Mouse (Mus musculus) midbrain, embryonic 11.5 days (tissue): ENCODE measurements around the gene Nrd1. TPM values are rescaled to one million over a fixed set of nuclear protein-coding genes. Genes with fewer than 3 reads are reported as not detected.

Experiments
- ATAC-seq: fragments of 200-750 bp; cut with Nextera tagmentation; 2 replicates; pipeline ENCODE4 v1.8.0; 2017; ENCODE audit warnings: moderate TSS enrichment, moderate library complexity; ENCODE audit not compliant: low FRiP score
- DNase-seq: peaks from one replicate; pipeline ENCODE4 v3.0.0; 2015; ENCODE audit warnings: low spot score; ENCODE audit errors: missing footprints
- H3K27ac ChIP-seq: fragments of 300-500 bp; sonication (generic); 2 replicates; pipeline ENCODE4 v1.5.1; 2014; ENCODE audit warnings: low read depth, low read length
- H3K27me3 ChIP-seq: fragments of 300-500 bp; sonication (generic); 2 replicates; pipeline ENCODE4 v1.6.1; 2014; ENCODE audit warnings: mild to moderate bottlenecking, low read length, moderate library complexity, mixed read lengths; ENCODE audit not compliant: control insufficient read depth, insufficient read depth
- H3K36me3 ChIP-seq: fragments of 300-500 bp; sonication (generic); 2 replicates; pipeline ENCODE4 v1.6.1; 2014; ENCODE audit warnings: mild to moderate bottlenecking, low read length, moderate library complexity, mixed read lengths; ENCODE audit not compliant: control insufficient read depth, insufficient read depth
- H3K4me1 ChIP-seq: fragments of 300-500 bp; sonication (generic); 2 replicates; pipeline ENCODE4 v1.6.1; 2014; ENCODE audit warnings: low read length; ENCODE audit not compliant: control insufficient read depth, insufficient read depth
- H3K4me2 ChIP-seq: fragments of 300-500 bp; sonication (generic); 2 replicates; pipeline ENCODE4 v1.6.1; 2014; ENCODE audit warnings: mild to moderate bottlenecking, moderate library complexity
- H3K4me3 ChIP-seq: fragments of 300-500 bp; sonication (generic); 2 replicates; pipeline ENCODE4 v1.5.1; 2014; ENCODE audit warnings: low read depth, low read length
- H3K9ac ChIP-seq: fragments of 300-500 bp; sonication (generic); 2 replicates; pipeline ENCODE4 v1.6.1; 2014; ENCODE audit warnings: low read length
- H3K9me3 ChIP-seq: fragments of 300-500 bp; sonication (generic); 2 replicates; pipeline ENCODE4 v1.6.1; 2016; ENCODE audit warnings: low read length; ENCODE audit not compliant: control insufficient read depth
- WGBS: fragments of 180-500 bp; shearing (Covaris S2); extraction: QIAGEN DNeasy Blood & Tissue Kit; methylation state at CpG from one replicate; pipeline ENCODE4 v1.1.7; 2014; 5-methylcytosine and 5-hydroxymethylcytosine counted together
- polyA plus RNA-seq: library from polyadenylated mRNA; unstranded; fragments of >200 nt; fragmentation: Nextera tagmentation; extraction: Ambion mirVana; gene quantifications from 2 replicates; pipeline ENCODE4 v1.2.1, GENCODE M21; 2014

Nrd1 gene
- polyA plus RNA-seq, 1 experiment from 2014 or later = 65.6 TPM

DNA sequence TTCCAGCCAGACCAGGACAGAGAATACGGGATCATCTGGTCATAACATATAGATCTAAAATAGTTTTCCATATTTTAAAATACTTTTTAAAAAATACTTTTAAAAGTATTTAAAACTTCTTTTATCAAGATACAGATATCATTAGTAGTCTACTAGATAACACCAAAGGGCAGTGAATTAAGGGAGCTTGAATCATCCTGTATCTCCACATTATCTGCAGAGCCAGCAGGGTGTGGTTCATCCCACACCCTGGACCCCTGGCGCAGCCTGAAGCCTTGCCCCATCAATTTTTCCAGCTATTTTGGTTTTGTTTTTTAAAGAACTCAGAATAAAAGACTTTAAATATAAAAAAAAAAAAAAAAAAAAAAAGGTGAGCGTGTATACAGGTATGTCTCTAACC lies 98.4 kb downstream of the Nrd1 start:
- 89% methylated on average over 3 of the region's 3 CpGs for WGBS
- H3K4me3 ChIP-seq = no peak overlapping the region
- H3K36me3 ChIP-seq = no peaks in the 10 kb centered on the region
- no peaks in the 10 kb centered on the region for H3K27me3 ChIP-seq
- no peaks in the 10 kb centered on the region for H3K9me3 ChIP-seq
- no peak for DNase-seq
- no peak for ATAC-seq
- H3K9ac ChIP-seq = no peak overlapping the region
- H3K27ac ChIP-seq = no peak overlapping the region
- no peaks in the 10 kb centered on the region for H3K4me1 ChIP-seq
- no peak overlapping the region for H3K4me2 ChIP-seq

- Histone ChIP-seq H3K36me3 (no peaks in the 10 kb centered on the region), H3K4me3 (no peak overlapping the region), H3K27ac (no peak overlapping the region), H3K9me3 (no peaks in the 10 kb centered on the region), H3K4me2 (no peak overlapping the region), H3K4me1 (no peaks in the 10 kb centered on the region), H3K9ac (no peak overlapping the region), H3K27me3 (no peaks in the 10 kb centered on the region)
- DNase-seq (no peak), ATAC-seq (no peak)
- WGBS = 93% methylated on average over 5 of the region's 5 CpGs
Observed at GRCm38 (mm10) chr4:109102574-109102973, 102.1 kb downstream of the Nrd1 start.

DNA sequence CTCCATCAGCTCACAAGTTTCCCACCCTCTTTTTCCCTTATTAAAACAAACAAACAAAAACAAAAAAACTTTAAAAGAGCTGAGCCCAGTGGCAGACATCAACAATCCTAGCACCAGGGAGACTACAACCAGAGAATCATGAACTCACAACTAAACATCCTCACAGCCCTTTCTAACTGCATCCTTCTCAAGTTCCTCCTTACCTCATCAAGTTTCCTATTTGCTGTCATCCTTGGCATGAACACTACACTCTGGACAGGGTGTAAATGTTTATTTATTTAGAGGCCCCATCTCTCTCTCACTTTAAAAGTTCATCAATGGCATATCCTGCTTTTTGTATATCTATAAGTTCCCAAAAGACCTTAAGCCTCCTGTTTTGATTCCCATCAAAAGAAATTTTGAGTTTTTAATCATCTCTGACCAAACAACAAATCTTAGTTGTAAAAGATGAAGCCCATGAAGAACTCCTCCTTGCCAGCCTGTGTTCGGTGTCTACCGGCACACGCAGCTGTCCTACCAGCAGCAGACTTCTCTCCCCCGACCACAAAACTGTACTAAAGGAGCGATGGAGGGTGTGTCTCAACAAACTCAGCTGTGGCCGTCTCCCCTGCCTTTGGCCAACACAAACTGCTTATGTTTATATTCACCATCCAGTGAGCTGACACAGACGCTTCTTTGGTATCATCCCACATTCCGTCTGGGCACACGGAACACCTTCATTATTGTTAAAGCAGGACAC lies 102.9 kb downstream of the Nrd1 start:
- no peaks in the 10 kb centered on the region for H3K4me1 ChIP-seq
- no peak overlapping the region for H3K4me2 ChIP-seq
- H3K27me3 ChIP-seq = no peaks in the 10 kb centered on the region
- no peak overlapping the region for H3K9ac ChIP-seq
- no peak overlapping the region for H3K27ac ChIP-seq
- 81% methylated on average over 9 of the region's 9 CpGs for WGBS
- no peaks in the 10 kb centered on the region for H3K36me3 ChIP-seq
- no peak for DNase-seq
- H3K4me3 ChIP-seq = no peak overlapping the region
- H3K9me3 ChIP-seq = no peaks in the 10 kb centered on the region
- ATAC-seq = no peak

GRCm38 (mm10) chr4:109105254-109105653 lies 104.8 kb downstream of the Nrd1 start:
- H3K36me3 ChIP-seq = no peaks in the 10 kb centered on the region
- no peak overlapping the region for H3K4me2 ChIP-seq
- H3K4me1 ChIP-seq = no peaks in the 10 kb centered on the region
- H3K9ac ChIP-seq = no peak overlapping the region
- H3K27me3 ChIP-seq = no peaks in the 10 kb centered on the region
- ATAC-seq (no peak), DNase-seq (no peak)
- no peak overlapping the region for H3K4me3 ChIP-seq
- no peaks in the 10 kb centered on the region for H3K9me3 ChIP-seq
- H3K27ac ChIP-seq = no peak overlapping the region

DNA sequence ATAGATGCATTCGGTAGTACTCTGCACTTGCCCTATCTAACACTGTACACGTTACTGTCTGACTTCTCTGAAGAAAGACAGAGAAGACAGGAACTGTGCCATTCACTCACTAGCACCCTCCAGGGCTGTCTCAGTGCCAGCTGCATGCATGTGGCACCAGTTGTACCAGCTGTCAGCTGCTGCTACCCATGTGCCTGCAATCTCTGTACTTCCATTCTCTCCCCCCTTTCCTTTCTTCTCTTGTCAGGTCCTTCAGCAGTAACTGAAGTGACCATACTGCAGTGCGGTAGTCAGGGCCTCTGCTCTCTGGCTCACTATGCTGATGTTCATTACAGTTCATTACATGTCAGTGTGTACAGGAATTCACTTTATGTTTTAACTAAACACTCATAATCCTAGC lies 105.6 kb downstream of the Nrd1 start:
- Histone ChIP-seq H3K4me1 (no peaks in the 10 kb centered on the region), H3K9ac (no peak overlapping the region), H3K4me3 (no peak overlapping the region), H3K36me3 (no peaks in the 10 kb centered on the region), H3K27me3 (no peaks in the 10 kb centered on the region), H3K9me3 (no peaks in the 10 kb centered on the region), H3K27ac (no peak overlapping the region), H3K4me2 (no peak overlapping the region)
- 89% methylated on average over 3 of the region's 3 CpGs for WGBS
- DNase-seq = no peak
- ATAC-seq = no peak

GRCm38 (mm10) chr4:109106594-109106993 lies 106.1 kb downstream of the Nrd1 start:
- no peaks in the 10 kb centered on the region for H3K27me3 ChIP-seq
- no peak overlapping the region for H3K9ac ChIP-seq
- ATAC-seq = no peak
- no peak overlapping the region for H3K4me2 ChIP-seq
- no peaks in the 10 kb centered on the region for H3K9me3 ChIP-seq
- no peak for DNase-seq
- H3K4me1 ChIP-seq = no peaks in the 10 kb centered on the region
- H3K4me3 ChIP-seq = no peak overlapping the region
- H3K36me3 ChIP-seq = no peaks in the 10 kb centered on the region
- no peak overlapping the region for H3K27ac ChIP-seq

GRCm38 (mm10) chr4:109109012-109109411 lies 108.6 kb downstream of the Nrd1 start:
- ATAC-seq = no peak

DNA sequence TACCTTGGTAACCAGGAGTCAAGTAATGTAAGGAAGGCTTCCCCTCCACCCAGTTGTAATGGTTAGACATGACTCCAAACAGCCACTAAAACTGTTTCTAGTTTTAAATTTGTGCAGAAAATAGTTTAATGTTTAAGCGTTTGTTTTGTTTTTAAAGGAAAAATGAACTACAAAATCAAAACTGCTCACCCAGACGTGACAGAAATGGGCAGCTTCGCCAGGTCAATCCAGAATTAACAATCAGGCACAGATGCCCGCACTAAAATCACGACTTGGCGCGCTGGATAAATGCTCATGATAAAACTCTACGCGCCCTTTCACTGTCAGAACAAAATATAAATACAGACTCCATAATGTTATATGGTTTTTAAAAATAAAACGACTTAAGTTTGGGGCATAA lies 109.2 kb downstream of the Nrd1 start:
- H3K36me3 ChIP-seq = no peaks in the 10 kb centered on the region
- 93% methylated on average over 10 of the region's 10 CpGs for WGBS
- H3K4me3 ChIP-seq = no peak overlapping the region
- ATAC-seq (no peak), DNase-seq (no peak)
- H3K27ac ChIP-seq = no peak overlapping the region
- no peak overlapping the region for H3K9ac ChIP-seq
- H3K9me3 ChIP-seq = no peaks in the 10 kb centered on the region
- no peak overlapping the region for H3K4me2 ChIP-seq
- H3K27me3 ChIP-seq = no peaks in the 10 kb centered on the region
- peaks cover 6% of the 10 kb centered on the region for H3K4me1 ChIP-seq

More at GRCm38 (mm10) chr4:109109012-109109411, 108.6 kb downstream of the Nrd1 start:
- no peak overlapping the region for H3K4me3 ChIP-seq
- H3K4me1 ChIP-seq = peaks cover 6% of the 10 kb centered on the region
- H3K9ac ChIP-seq = no peak overlapping the region
- no peak overlapping the region for H3K4me2 ChIP-seq
- WGBS = 86% methylated on average over 6 of the region's 6 CpGs
- DNase-seq = no peak
- H3K27me3 ChIP-seq = no peaks in the 10 kb centered on the region
- H3K9me3 ChIP-seq = no peaks in the 10 kb centered on the region
- H3K27ac ChIP-seq = no peak overlapping the region
- H3K36me3 ChIP-seq = no peaks in the 10 kb centered on the region

- WGBS = 92% methylated on average over 2 of the region's 2 CpGs
- Histone ChIP-seq H3K4me2 (no peak overlapping the region), H3K9ac (no peak overlapping the region), H3K27ac (no peak overlapping the region), H3K9me3 (no peaks in the 10 kb centered on the region), H3K27me3 (no peaks in the 10 kb centered on the region), H3K4me1 (peaks cover 6% of the 10 kb centered on the region), H3K36me3 (no peaks in the 10 kb centered on the region), H3K4me3 (no peak overlapping the region)
- DNase-seq (no peak), ATAC-seq (no peak)
Observed at GRCm38 (mm10) chr4:109110978-109111377, 110.5 kb downstream of the Nrd1 start.
